Mouse (Mus musculus) MEL (cell line): ENCODE data around the gene Apon.

Source experiments
- BHLHE40 ChIP-seq: IDR thresholded peaks from 2 replicates; pipeline ENCODE4 v1.6.1; 2012; ENCODE audit warnings: low read depth, mild to moderate bottlenecking, inconsistent platforms, low read length, improper control_type of control experiment, borderline replicate concordance
- CTCF ChIP-seq, 3 experiments: IDR thresholded peaks in 2 of 3; conservative IDR thresholded peaks in 1 of 3; 2 replicates each; pipeline ENCODE4 v1.5.1; 2011 to 2012; ENCODE audit warnings: low read length in 3 of 3, low read depth in 2 of 3, mild to moderate bottlenecking in 2 of 3, improper control_type of control experiment in 1 of 3, inconsistent platforms in 1 of 3, mixed read lengths in 1 of 3, moderate library complexity in 1 of 3; ENCODE audit not compliant: control insufficient read depth in 1 of 3, insufficient read depth in 1 of 3, poor library complexity in 1 of 3, severe bottlenecking in 1 of 3
- GATA1 ChIP-seq: IDR thresholded peaks from 2 replicates; pipeline ENCODE4 v1.6.1; 2011; ENCODE audit warnings: low read depth, low read length, improper control_type of control experiment
- HCFC1 ChIP-seq: IDR thresholded peaks from 2 replicates; pipeline ENCODE4 v1.6.1; 2012; ENCODE audit warnings: low read depth, mild to moderate bottlenecking, inconsistent platforms, low read length, improper control_type of control experiment, moderate library complexity
- MEF2A ChIP-seq: IDR thresholded peaks from 2 replicates; pipeline ENCODE4 v1.6.1; 2014; ENCODE audit warnings: low read depth, mild to moderate bottlenecking, inconsistent platforms, low read length, improper control_type of control experiment; ENCODE audit not compliant: poor library complexity, insufficient replicate concordance, severe bottlenecking; ENCODE audit errors: extremely low read depth
- POLR2A ChIP-seq, 2 experiments: IDR thresholded peaks; 2 replicates each; pipeline ENCODE4 v1.6.1; 2011 to 2012; ENCODE audit warnings: low read length in 2 of 2, mild to moderate bottlenecking in 2 of 2, control low read depth in 1 of 2, improper control_type of control experiment in 1 of 2, low read depth in 1 of 2, moderate library complexity in 1 of 2; ENCODE audit not compliant: control insufficient read depth in 1 of 2, insufficient read depth in 1 of 2, poor library complexity in 1 of 2
- SIN3A ChIP-seq: IDR thresholded peaks from 2 replicates; pipeline ENCODE4 v1.6.1; 2012; ENCODE audit warnings: low read length, improper control_type of control experiment, inconsistent platforms
- TAL1 ChIP-seq: IDR thresholded peaks from 2 replicates; pipeline ENCODE4 v1.6.1; 2012; ENCODE audit warnings: mild to moderate bottlenecking, inconsistent platforms, low read length, moderate library complexity, mixed read lengths
- TBP ChIP-seq: IDR thresholded peaks from 2 replicates; pipeline ENCODE4 v1.8.0; 2011; ENCODE audit warnings: low read depth, low read length, improper control_type of control experiment
- USF2 ChIP-seq, 2 experiments: IDR thresholded peaks; 2 replicates each; pipeline ENCODE4 v1.6.1; 2011 to 2012; ENCODE audit warnings: improper control_type of control experiment in 2 of 2, low read length in 2 of 2, borderline replicate concordance in 1 of 2, inconsistent platforms in 1 of 2, low read depth in 1 of 2, mild to moderate bottlenecking in 1 of 2; ENCODE audit not compliant: insufficient read depth in 1 of 2
- ZMIZ1 ChIP-seq: IDR thresholded peaks from 2 replicates; pipeline ENCODE4 v1.6.1; 2012; ENCODE audit warnings: low read depth, mild to moderate bottlenecking, inconsistent platforms, low read length, improper control_type of control experiment, moderate library complexity

GRCm38 (mm10) chr10:128204941-128205340 is 49.0 kb upstream of the Apon start:
- no peak for TF ChIP-seq MEF2A
- no peak for TF ChIP-seq CTCF (IDR thresholded peaks at IDR 0.05 in 2 of 3, conservative IDR thresholded peaks at IDR 0.05 in 1 of 3; ENCODE audit: control insufficient read depth in 1 of 3, insufficient read depth in 1 of 3, low read depth in 2 of 3, low read length in 3 of 3, poor library complexity in 1 of 3, severe bottlenecking in 1 of 3)
- TF ChIP-seq BHLHE40 = no peak
- no peak for TF ChIP-seq TBP
- no peak for TF ChIP-seq GATA1
- TF ChIP-seq POLR2A (IDR thresholded peaks at IDR 0.05; ENCODE audit: control insufficient read depth in 1 of 2, insufficient read depth in 1 of 2, low read depth in 1 of 2, low read length in 2 of 2, poor library complexity in 1 of 2) = no peak
- no peak for TF ChIP-seq HCFC1
- no peak for TF ChIP-seq TAL1
- TF ChIP-seq SIN3A = no peak
- TF ChIP-seq USF2 (IDR thresholded peaks at IDR 0.05; ENCODE audit: borderline replicate concordance in 1 of 2, insufficient read depth in 1 of 2, low read depth in 1 of 2, low read length in 2 of 2) = no peak
- TF ChIP-seq ZMIZ1 = no peak
